Mouse (Mus musculus): Measurements from ENCODE around the gene Vmn2r89. TPM values are rescaled to one million over a fixed set of nuclear protein-coding genes. Genes with fewer than 3 reads are reported as not detected.

Vmn2r89 gene
- total RNA-seq, 4 experiments from 2014 or later: not detected

Other genes starting within 250 kb of the Vmn2r89 start
- gene Ear14, start 248.5 kb upstream of the Vmn2r89 start, total RNA-seq (2022): not detected
- gene Rnase2a, start 195.7 kb upstream of the Vmn2r89 start, total RNA-seq (2022): 1 to 10 TPM in 2 of 4 experiments, under 1 TPM in 2; 0.48 to 5.7 (median 2.8) TPM
- gene Gm7247, start 90.1 kb upstream of the Vmn2r89 start, total RNA-seq (2022): not detected
- gene Vmn2r88, start 41.0 kb upstream of the Vmn2r89 start, total RNA-seq (2022): not detected
- not detected for gene Gm5622, start 100.9 kb downstream of the Vmn2r89 start, total RNA-seq (2022)
- not detected for gene Gm17175, start 122.2 kb downstream of the Vmn2r89 start, total RNA-seq (2022)
- gene Gm17174, start 140.3 kb downstream of the Vmn2r89 start, total RNA-seq (2022): not detected
- not detected for gene Gm17078, start 159.5 kb downstream of the Vmn2r89 start, total RNA-seq (2022)
- gene Gm4181, start 183.8 kb downstream of the Vmn2r89 start, total RNA-seq (2022): not detected
- gene Gm17079, start 243.6 kb downstream of the Vmn2r89 start, total RNA-seq (2022): not detected

Data from gastrocnemius, adult 8-10 months (tissue).